Comparison of ENCODE assay signal across 17 mouse cellular contexts in genomic region chr12:78769031-78769713, GRCm38 (mm10). TPM values are rescaled to one million over a fixed set of nuclear protein-coding genes. Genes with fewer than 3 reads are reported as not detected.
A peak's percentile ranks its signal among the peaks of the same experiment; 100 is the strongest.
DNase-seq lines count a peak whose midpoint lies in the region; ATAC-seq and TF ChIP-seq lines count a peak whose summit lies in the region.
"Had no signal": no experiment of that assay in that cellular context is flagged by ENCODE, and none has a peak within 500 bp of the region (broad histone marks: within the 10 kb centered on the region; RNA-seq: fewer than 3 reads in every experiment).

No protein-coding gene starts in this region.

- H3K4me2 ChIP-seq in midbrain, embryonic 16.5 days (ENCODE audit: low read length): no peak overlapping the region
- H3K4me2 ChIP-seq: lung, embryonic 15.5 days; stomach, embryonic 15.5 days had no signal

- no peak overlapping the region for H3K27ac ChIP-seq in kidney, adult 2 months (ENCODE audit: insufficient read depth, low read depth, low read length)
- no peak overlapping the region for H3K27ac ChIP-seq in midbrain, embryonic 16.5 days (ENCODE audit: low read length)
- H3K27ac ChIP-seq: hindbrain, embryonic 10.5 days; limb, embryonic 10.5 days; lung, embryonic 15.5 days; stomach, embryonic 15.5 days had no signal

- no peak overlapping the region for H3K9ac ChIP-seq in midbrain, embryonic 16.5 days (ENCODE audit: low read depth, low read length)
- H3K9ac ChIP-seq: forebrain, postnatal 0 days; lung, embryonic 15.5 days; stomach, embryonic 15.5 days had no signal

- H3K4me3 ChIP-seq in kidney, adult 2 months (ENCODE audit: insufficient read depth, low read depth, low read length): no peak overlapping the region
- H3K4me3 ChIP-seq in C2C12 (ENCODE audit: insufficient read depth, poor library complexity, severe bottlenecking): no peak overlapping the region
- H3K4me3 ChIP-seq in midbrain, embryonic 16.5 days (ENCODE audit: low read depth, low read length): no peak overlapping the region
- H3K4me3 ChIP-seq: hindbrain, embryonic 10.5 days; limb, embryonic 10.5 days; lung, embryonic 15.5 days; megakaryocyte, embryonic 14.5 days; stomach, embryonic 15.5 days had no signal

- no peaks in the 10 kb centered on the region for H3K27me3 ChIP-seq in kidney, adult 2 months (replicated peaks; ENCODE audit: control insufficient read depth, insufficient read depth, low read length)
- no peaks in the 10 kb centered on the region for H3K27me3 ChIP-seq in C2C12 (ENCODE audit: control insufficient read depth, insufficient read depth, insufficient read length)
- H3K27me3 ChIP-seq in midbrain, embryonic 16.5 days (ENCODE audit: control insufficient read depth, insufficient read depth, low read depth, low read length): no peaks in the 10 kb centered on the region
- H3K27me3 ChIP-seq: lung, embryonic 15.5 days; megakaryocyte, embryonic 14.5 days; stomach, embryonic 15.5 days had no signal

- DNase-seq in kidney, adult 2 months: peak; percentile 17
- DNase-seq in kidney, adult 18-20 months: no peak
- DNase-seq in 3134 (ENCODE audit: extremely low read depth, insufficient read length, low spot score): peak; percentile 10
- DNase-seq in adrenal gland, postnatal 36 days: peak; percentile 32 to 37
- DNase-seq in ovary, postnatal 10 days (ENCODE audit: low spot score): no peak
- DNase-seq: cerebellum, postnatal 36 days; forebrain, postnatal 0 days; gastrocnemius, postnatal 25 days; kidney, postnatal 14 days; thymus, postnatal 36 days had no signal

- no peak for ATAC-seq in midbrain, embryonic 16.5 days
- ATAC-seq: forebrain, postnatal 0 days had no signal

- no peaks in the 10 kb centered on the region; the same call in 1 of the 2 replicates for H3K4me1 ChIP-seq in kidney, adult 2 months (ENCODE audit: control insufficient read depth, insufficient read depth, low read length)
- H3K4me1 ChIP-seq in midbrain, embryonic 16.5 days (ENCODE audit: control insufficient read depth, insufficient read depth, low read length): no peaks in the 10 kb centered on the region
- H3K4me1 ChIP-seq: hindbrain, embryonic 10.5 days; limb, embryonic 10.5 days; lung, embryonic 15.5 days; stomach, embryonic 15.5 days had no signal

- TF ChIP-seq CTCF in kidney, adult 2 months (conservative IDR thresholded peaks at IDR 0.05; ENCODE audit: insufficient read depth, insufficient read length, low read depth, low read length): no peak
- no peak for TF ChIP-seq CTCF in C2C12 (IDR thresholded peaks at IDR 0.05; ENCODE audit: control insufficient read depth, insufficient read depth, insufficient read length)

- H3K79me2 ChIP-seq in C2C12 (ENCODE audit: control insufficient read depth, insufficient read depth): peaks cover 54% of the 10 kb centered on the region

- H3K36me3 ChIP-seq in kidney, adult 2 months (ENCODE audit: control insufficient read depth, insufficient read depth, low read length): no peaks in the 10 kb centered on the region
- H3K36me3 ChIP-seq in C2C12 (ENCODE audit: control insufficient read depth, insufficient read depth): no peaks in the 10 kb centered on the region
- no peaks in the 10 kb centered on the region for H3K36me3 ChIP-seq in midbrain, embryonic 16.5 days (ENCODE audit: control insufficient read depth, insufficient read depth, low read length)
- H3K36me3 ChIP-seq: lung, embryonic 15.5 days; stomach, embryonic 15.5 days had no signal

- H3ac ChIP-seq in C2C12 (ENCODE audit: control insufficient read depth, insufficient read length, low read depth): no peak overlapping the region

- no peak for TF ChIP-seq POLR2A in kidney, adult 2 months (IDR thresholded peaks at IDR 0.05; ENCODE audit: low read depth, low read length)

- H3K79me3 ChIP-seq in C2C12 (ENCODE audit: low read depth): peaks cover 19% of the 10 kb centered on the region

- no peaks in the 10 kb centered on the region for H3K9me3 ChIP-seq in midbrain, embryonic 16.5 days (replicated peaks; ENCODE audit: control insufficient read depth, low read length, poor library complexity, severe bottlenecking)
- H3K9me3 ChIP-seq: hindbrain, embryonic 10.5 days; limb, embryonic 10.5 days; lung, embryonic 15.5 days; megakaryocyte, embryonic 14.5 days; stomach, embryonic 15.5 days had no signal

- 49% methylated on average over 6 of the region's 6 CpGs for WGBS in kidney, adult 2 months
- 74% methylated on average over 6 of the region's 6 CpGs for WGBS in midbrain, embryonic 16.5 days

TF ChIP-seq in C2C12, 6 proteins besides CTCF, POLR2A, EP300 and RAD21:
- peak; percentile 36 for TF ChIP-seq FOSL1 (IDR thresholded peaks at IDR 0.05; ENCODE audit: insufficient read depth, low read length, poor library complexity, severe bottlenecking)
- TF ChIP-seq MYOD1 (IDR thresholded peaks at IDR 0.05; ENCODE audit: control insufficient read depth, insufficient read length, low read depth): peak; percentile 12
- peak; percentile 59 for TF ChIP-seq MAX (IDR thresholded peaks at IDR 0.05)
- no peak for TF ChIP-seq CEBPB (IDR thresholded peaks at IDR 0.05; ENCODE audit: low read depth)
- TF ChIP-seq MYOG (IDR thresholded peaks at IDR 0.05; ENCODE audit: control insufficient read depth, extremely low read depth, insufficient read length): no peak
- no peak for TF ChIP-seq USF1 (IDR thresholded peaks at IDR 0.05; ENCODE audit: low read depth)

RNA-seq across cellular contexts. Expression of gene Mpp5, which starts 20.5 kb away (rescaled TPM):
- polyA plus RNA-seq in kidney, adult 2 months (2012; rRNA removed): 4.5 and 6.4 TPM in 2 replicates
- polyA plus RNA-seq in C2C12 (2012; fragmentation: generic; extraction: Trizol): 2.6 TPM
- total RNA-seq in adrenal gland, postnatal 36 days (2021): 10 to 100 TPM; 30.3 to 32.2 TPM
- polyA plus RNA-seq in midbrain, embryonic 16.5 days (2015; fragmentation: Nextera tagmentation; extraction: Ambion mirVana): 15.7 and 16.3 TPM in 2 replicates

Comparison
In these comparisons a context has a peak if more than half of its experiments do, and no peak if none do; other contexts are left out.
1. DNase-seq: peak in kidney, adult 2 months (single experiment), 3134 (single experiment) and adrenal gland, postnatal 36 days (2 of 2); none in kidney, adult 18-20 months (single experiment) and ovary, postnatal 10 days (single experiment).